Mouse (Mus musculus) testis, adult 2 months (tissue): ENCODE measurements around the gene Gm44579.

Source experiments
- CTCF ChIP-seq: fragments of 200-500 bp; IDR thresholded peaks from 2 replicates; pipeline ENCODE4 v1.5.1; 2012; ENCODE audit warnings: low read depth, mild to moderate bottlenecking, inconsistent platforms, low read length, moderate library complexity; ENCODE audit not compliant: control insufficient read depth, insufficient read depth, insufficient replicate concordance
- POLR2A ChIP-seq: fragments of 200-500 bp; IDR thresholded peaks from 2 replicates; pipeline ENCODE4 v1.6.1; 2012; ENCODE audit warnings: low read depth, mild to moderate bottlenecking, inconsistent platforms, low read length, moderate library complexity; ENCODE audit not compliant: control insufficient read depth

GRCm38 (mm10) chr15:98136871-98137270 lies 83.9 kb downstream of the Gm44579 start:
- TF ChIP-seq POLR2A: no peak
- no peak for TF ChIP-seq CTCF
